Mouse (Mus musculus): Measurements from ENCODE around the gene Cldn3. TPM values are rescaled to one million over a fixed set of nuclear protein-coding genes. Genes with fewer than 3 reads are reported as not detected.
A peak's percentile ranks its signal among the peaks of the same experiment; 100 is the strongest.

The Cldn3 gene
- polyA plus RNA-seq, 1 experiment = 14.7 TPM

DNA sequence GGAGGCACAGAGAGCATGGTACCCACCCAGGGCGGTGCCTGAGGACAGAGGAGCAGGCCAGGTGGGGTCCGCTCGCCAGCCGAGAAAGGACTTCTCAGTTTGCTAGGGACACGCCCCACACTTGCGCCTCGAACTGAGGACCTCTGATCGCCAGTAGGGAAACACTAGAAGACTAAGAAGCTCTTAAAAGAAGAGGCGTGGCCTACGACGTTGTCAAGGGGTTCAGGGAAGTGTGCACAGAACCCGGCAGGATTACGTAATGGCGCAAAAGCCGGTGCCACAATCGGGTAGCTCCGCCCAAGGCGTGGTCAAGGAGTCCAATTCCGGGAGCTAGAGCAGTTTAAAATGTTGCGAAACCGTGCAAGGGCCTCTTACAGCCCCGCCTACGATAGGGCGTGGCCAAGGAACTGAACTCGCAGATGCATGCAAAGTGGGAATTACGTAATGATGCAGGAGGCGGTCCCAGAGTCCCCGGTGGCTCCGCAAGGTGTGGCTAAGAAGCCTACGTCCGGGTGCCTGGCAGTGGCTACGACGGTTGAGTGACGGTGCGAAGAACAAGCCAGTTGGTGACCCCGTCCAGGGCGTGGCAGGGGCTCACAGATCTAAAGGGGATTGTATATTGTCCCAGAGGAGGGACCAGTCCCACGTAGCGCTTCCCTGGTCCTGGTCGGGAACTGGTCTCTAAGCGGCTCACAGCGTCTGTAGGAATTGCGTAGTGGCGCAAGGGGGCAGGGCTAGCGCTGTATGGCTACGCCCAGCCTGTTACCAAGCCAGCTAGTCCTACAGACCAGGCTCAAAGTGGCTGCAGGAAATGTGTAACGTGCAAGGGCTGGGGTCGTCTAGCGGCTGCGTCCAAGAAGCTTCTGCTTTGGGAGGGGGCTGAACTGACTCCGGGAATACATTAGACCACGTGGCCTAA lies 22.9 kb downstream of the Cldn3 start, which contains the start of gene Abhd11:
Gene Abhd11, plus strand, starts transcription at position 482 of the 919 bp plus-strand sequence.
- H3K27ac ChIP-seq (ENCODE audit: control insufficient read depth, insufficient read depth, low read length) = peak within 1 kb of the TSS; percentile 77
- H3K4me1 ChIP-seq (replicated peaks; ENCODE audit: control insufficient read depth, insufficient read depth, low read length) = peaks cover 12% of the 10 kb centered on the region
- no peaks in the 10 kb centered on the region for H3K36me3 ChIP-seq (ENCODE audit: control insufficient read depth, insufficient read depth, low read length)
- H3K27me3 ChIP-seq (ENCODE audit: control insufficient read depth, insufficient read depth, low read length) = no peaks in the 10 kb centered on the region
- TF ChIP-seq CTCF (IDR thresholded peaks at IDR 0.05; ENCODE audit: borderline replicate concordance, control insufficient read depth, extremely low read depth, insufficient read depth, low read length, poor library complexity) (peak; percentile 2; the same call in 1 of the 2 replicates), POLR2A (IDR thresholded peaks at IDR 0.05; ENCODE audit: control insufficient read depth, extremely low read depth, insufficient read depth, low read length, poor library complexity) (peak; percentile 61; the same call in 1 of the 2 replicates)
- peak; percentile 99 for DNase-seq
- WGBS = under 1% methylated on average over 52 of the region's 52 CpGs
- H3K4me3 ChIP-seq (ENCODE audit: control insufficient read depth, insufficient read depth, low read length) = peak within 1 kb of the TSS; percentile 58

DNA sequence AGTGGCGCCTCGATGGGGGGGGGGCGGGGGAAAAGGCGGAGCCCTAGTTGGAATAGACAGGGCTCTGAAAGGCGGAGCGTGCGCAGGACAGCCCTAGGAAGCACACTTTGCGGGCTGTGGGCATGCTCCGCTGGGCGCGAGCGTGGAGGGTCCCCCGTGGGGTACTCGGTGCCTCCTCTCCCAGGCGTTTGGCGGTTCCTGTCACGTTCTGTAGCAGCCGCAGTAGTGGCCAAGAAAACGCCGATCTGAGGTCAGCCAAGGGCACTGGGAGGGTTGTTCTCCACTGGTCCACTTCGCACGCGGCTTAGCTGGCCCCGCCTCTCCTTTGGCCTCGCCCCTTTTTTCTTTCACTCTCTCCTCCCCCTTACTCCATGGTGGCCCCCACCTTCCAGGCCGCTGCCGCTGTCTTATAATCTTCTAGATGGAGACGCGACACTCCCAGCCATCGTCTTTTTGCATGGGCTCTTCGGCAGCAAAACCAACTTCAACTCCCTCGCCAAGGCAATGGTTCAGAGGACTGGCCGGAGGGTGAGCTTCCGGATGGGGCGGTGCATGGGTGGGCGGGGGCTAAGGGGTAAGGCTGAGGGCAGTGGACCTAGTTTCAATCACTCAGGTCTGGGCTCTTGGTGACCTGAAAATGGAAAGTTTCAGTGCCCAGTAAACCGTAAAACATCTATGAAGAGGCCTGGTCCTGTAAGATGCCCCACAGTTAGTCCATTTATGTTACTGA lies 23.7 kb downstream of the Cldn3 start:
- peak overlapping the region; percentile 58 for H3K4me3 ChIP-seq (ENCODE audit: control insufficient read depth, insufficient read depth, low read length)
- peak; percentile 82 for DNase-seq
- peaks cover 12% of the 10 kb centered on the region for H3K4me1 ChIP-seq (replicated peaks; ENCODE audit: control insufficient read depth, insufficient read depth, low read length)
- TF ChIP-seq POLR2A (IDR thresholded peaks at IDR 0.05; ENCODE audit: control insufficient read depth, extremely low read depth, insufficient read depth, low read length, poor library complexity) (0 out of 2 replicates have a peak, but pooled peaks have one; percentile 18), CTCF (IDR thresholded peaks at IDR 0.05; ENCODE audit: borderline replicate concordance, control insufficient read depth, extremely low read depth, insufficient read depth, low read length, poor library complexity) (no peak)
- under 1% methylated on average over 37 of the region's 37 CpGs for WGBS
- H3K27me3 ChIP-seq (ENCODE audit: control insufficient read depth, insufficient read depth, low read length) = no peaks in the 10 kb centered on the region
- peak overlapping the region; percentile 77 for H3K27ac ChIP-seq (ENCODE audit: control insufficient read depth, insufficient read depth, low read length)
- H3K36me3 ChIP-seq (ENCODE audit: control insufficient read depth, insufficient read depth, low read length) = no peaks in the 10 kb centered on the region

DNA sequence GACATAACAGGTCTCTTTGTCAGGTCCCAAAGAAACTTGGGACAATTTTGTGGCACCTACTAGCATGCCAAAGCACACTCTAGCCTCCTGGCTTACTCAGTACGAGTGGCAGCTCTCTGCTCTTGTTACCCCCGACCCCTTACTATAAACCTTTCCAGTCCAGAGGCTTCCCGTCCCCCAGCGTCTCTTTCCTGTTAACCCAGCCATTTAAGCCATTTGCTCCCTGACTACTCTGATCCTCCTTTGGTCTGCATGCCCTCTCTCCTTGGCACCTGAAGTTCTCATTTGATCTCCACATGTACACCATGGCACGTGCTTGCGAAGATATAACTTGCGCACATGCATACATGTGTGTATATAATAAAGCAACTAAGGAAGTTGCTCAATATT lies 24.3 kb downstream of the Cldn3 start:
- TF ChIP-seq CTCF (IDR thresholded peaks at IDR 0.05; ENCODE audit: borderline replicate concordance, control insufficient read depth, extremely low read depth, insufficient read depth, low read length, poor library complexity) = no peak
- TF ChIP-seq POLR2A (IDR thresholded peaks at IDR 0.05; ENCODE audit: control insufficient read depth, extremely low read depth, insufficient read depth, low read length, poor library complexity) = no peak
- DNase-seq = no peak
- Histone ChIP-seq H3K36me3 (ENCODE audit: control insufficient read depth, insufficient read depth, low read length) (no peaks in the 10 kb centered on the region), H3K4me3 (ENCODE audit: control insufficient read depth, insufficient read depth, low read length) (no peak overlapping the region; the same call in 1 of the 2 replicates), H3K4me1 (replicated peaks; ENCODE audit: control insufficient read depth, insufficient read depth, low read length) (peaks cover 12% of the 10 kb centered on the region), H3K27ac (ENCODE audit: control insufficient read depth, insufficient read depth, low read length) (peak overlapping the region; percentile 77; the same call in 1 of the 2 replicates), H3K27me3 (ENCODE audit: control insufficient read depth, insufficient read depth, low read length) (no peaks in the 10 kb centered on the region)
- WGBS = 64% methylated on average over 7 of the region's 7 CpGs

DNA sequence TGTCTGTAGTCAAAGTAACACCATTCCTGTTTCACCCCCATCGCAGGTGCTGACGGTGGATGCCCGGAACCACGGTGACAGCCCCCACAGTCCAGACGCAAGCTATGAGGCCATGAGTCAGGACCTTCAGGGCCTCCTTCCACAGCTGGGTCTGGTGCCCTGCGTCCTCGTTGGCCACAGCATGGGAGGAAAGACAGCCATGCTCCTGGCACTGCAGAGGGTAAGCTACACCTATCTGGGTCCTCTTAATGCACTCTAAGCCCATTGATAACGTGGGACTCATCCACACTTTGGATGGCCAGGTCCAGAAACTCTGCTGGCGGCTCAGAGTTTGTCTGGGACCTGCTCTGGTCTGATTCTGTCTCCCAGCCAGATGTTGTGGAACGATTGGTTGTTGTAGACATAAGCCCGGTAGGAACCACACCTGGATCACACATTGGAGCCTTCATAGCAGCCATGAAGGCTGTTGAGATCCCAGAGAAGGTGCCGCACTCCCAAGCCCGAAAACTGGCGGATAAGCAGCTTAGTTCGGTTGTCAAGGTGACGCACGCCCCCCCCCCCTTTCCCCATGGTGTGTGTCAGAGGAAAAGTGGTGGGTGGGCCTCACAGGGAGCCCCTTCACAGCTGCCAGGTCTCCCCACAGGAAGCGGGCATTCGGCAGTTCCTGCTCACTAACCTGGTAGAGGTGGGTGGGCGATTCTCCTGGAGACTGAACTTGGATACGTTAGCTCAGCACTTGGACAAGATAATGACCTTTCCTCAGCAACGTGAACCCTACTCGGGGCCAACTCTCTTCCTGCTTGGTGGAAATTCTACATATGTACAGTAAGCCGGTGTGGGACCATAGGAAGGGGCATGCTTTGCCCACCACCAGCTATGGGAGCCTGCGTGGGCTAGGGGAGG lies 25.1 kb downstream of the Cldn3 start:
- no peak overlapping the region for H3K4me3 ChIP-seq (ENCODE audit: control insufficient read depth, insufficient read depth, low read length)
- DNase-seq = no peak
- no peaks in the 10 kb centered on the region for H3K36me3 ChIP-seq (ENCODE audit: control insufficient read depth, insufficient read depth, low read length)
- WGBS = 95% methylated on average over 25 of the region's 25 CpGs
- H3K4me1 ChIP-seq (replicated peaks; ENCODE audit: control insufficient read depth, insufficient read depth, low read length) = peaks cover 12% of the 10 kb centered on the region
- TF ChIP-seq POLR2A (IDR thresholded peaks at IDR 0.05; ENCODE audit: control insufficient read depth, extremely low read depth, insufficient read depth, low read length, poor library complexity) = no peak
- no peak overlapping the region for H3K27ac ChIP-seq (ENCODE audit: control insufficient read depth, insufficient read depth, low read length)
- H3K27me3 ChIP-seq (ENCODE audit: control insufficient read depth, insufficient read depth, low read length) = no peaks in the 10 kb centered on the region

GRCm38 (mm10) chr5:135011809-135012613 lies 26.0 kb downstream of the Cldn3 start:
- WGBS = 91% methylated on average over 26 of the region's 26 CpGs
- H3K27me3 ChIP-seq (ENCODE audit: control insufficient read depth, insufficient read depth, low read length) = no peaks in the 10 kb centered on the region
- no peak for TF ChIP-seq CTCF (IDR thresholded peaks at IDR 0.05; ENCODE audit: borderline replicate concordance, control insufficient read depth, extremely low read depth, insufficient read depth, low read length, poor library complexity)
- TF ChIP-seq POLR2A (IDR thresholded peaks at IDR 0.05; ENCODE audit: control insufficient read depth, extremely low read depth, insufficient read depth, low read length, poor library complexity) = no peak
- H3K4me1 ChIP-seq (replicated peaks; ENCODE audit: control insufficient read depth, insufficient read depth, low read length) = peaks cover 12% of the 10 kb centered on the region
- H3K36me3 ChIP-seq (ENCODE audit: control insufficient read depth, insufficient read depth, low read length) = no peaks in the 10 kb centered on the region
- H3K27ac ChIP-seq (ENCODE audit: control insufficient read depth, insufficient read depth, low read length) = no peak overlapping the region
- no peak overlapping the region for H3K4me3 ChIP-seq (ENCODE audit: control insufficient read depth, insufficient read depth, low read length)
- no peak for DNase-seq

Measured in thymus, adult 2 months (tissue).